Comparison of ENCODE assay signal across 10 mouse cellular contexts in the genomic region with DNA sequence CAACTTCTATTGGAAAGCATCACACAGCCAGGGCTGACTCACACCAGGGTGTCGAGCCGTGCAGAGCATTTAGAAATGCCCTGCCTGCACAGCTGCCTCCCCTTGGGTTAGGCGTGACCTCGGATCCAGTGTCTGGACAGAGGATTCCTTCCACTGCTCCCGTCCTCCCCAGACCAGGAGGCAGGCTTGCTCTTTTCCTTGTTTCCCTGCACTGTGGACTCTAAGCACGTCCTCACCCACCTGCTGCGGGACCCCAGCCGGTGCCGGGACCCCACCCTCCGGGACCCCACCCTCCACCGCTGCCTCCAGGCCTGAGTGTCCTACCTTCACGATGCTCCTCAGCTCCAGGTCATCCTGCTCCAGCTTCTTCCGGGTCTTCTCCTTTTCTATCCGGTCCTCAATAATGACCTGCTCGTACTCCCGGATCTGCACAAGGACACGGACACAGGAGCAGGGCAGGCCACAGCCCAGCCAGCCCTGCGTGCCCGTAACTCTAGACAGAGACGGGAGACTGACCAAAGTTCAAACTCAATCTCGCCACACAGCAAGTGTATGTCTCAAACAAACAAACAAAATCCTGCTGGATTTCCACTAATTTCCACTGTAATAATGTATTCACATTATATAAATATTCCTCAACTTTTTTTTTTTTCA. TPM values are rescaled to one million over a fixed set of nuclear protein-coding genes. Genes with fewer than 3 reads are reported as not detected.
DNase-seq lines count a peak whose midpoint lies in the region; ATAC-seq and TF ChIP-seq lines count a peak whose summit lies in the region.
"Had no signal": no experiment of that assay in that cellular context is flagged by ENCODE, and none has a peak within 500 bp of the region (broad histone marks: within the 10 kb centered on the region; RNA-seq: fewer than 3 reads in every experiment).

No protein-coding gene starts in this region.

- no peak for TF ChIP-seq POLR2A in thymus, adult 2 months (IDR thresholded peaks at IDR 0.05; ENCODE audit: control insufficient read depth, extremely low read depth, insufficient read depth, low read length, poor library complexity)

- no peak overlapping the region for H3K9ac ChIP-seq in midbrain, embryonic 16.5 days (ENCODE audit: low read depth, low read length)
- H3K9ac ChIP-seq: forebrain, postnatal 0 days had no signal

- peak; percentile 73 for DNase-seq in gastrocnemius, adult 2 months
- peak; percentile 57 for DNase-seq in kidney, postnatal 10 days
- DNase-seq in embryo, embryonic 10.5 days (ENCODE audit: low spot score) = no peak
- DNase-seq in thymus, adult 2 months = no peak
- DNase-seq: forebrain, postnatal 0 days; spleen, adult 18-20 months had no signal

- peak overlapping the region; percentile 80 for H3K27ac ChIP-seq in gastrocnemius, adult 2 months
- no peak overlapping the region for H3K27ac ChIP-seq in midbrain, embryonic 16.5 days (ENCODE audit: low read length)
- no peak overlapping the region for H3K27ac ChIP-seq in thymus, adult 2 months (ENCODE audit: control insufficient read depth, insufficient read depth, low read length)

- 77% methylated on average over 21 of the region's 21 CpGs for WGBS in midbrain, embryonic 16.5 days
- 95% methylated on average over 21 of the region's 21 CpGs for WGBS in thymus, adult 2 months

- no peak for TF ChIP-seq CTCF in E14TG2a.4 (conservative IDR thresholded peaks at IDR 0.05; ENCODE audit: low read length)
- TF ChIP-seq CTCF in gastrocnemius, adult 2 months (IDR thresholded peaks at IDR 0.05) = no peak
- no peak for TF ChIP-seq CTCF in thymus, adult 2 months (IDR thresholded peaks at IDR 0.05; ENCODE audit: borderline replicate concordance, control insufficient read depth, extremely low read depth, insufficient read depth, low read length, poor library complexity)

- H3K4me2 ChIP-seq in midbrain, embryonic 16.5 days (ENCODE audit: low read length) = no peak overlapping the region

- no peaks in the 10 kb centered on the region for H3K9me3 ChIP-seq in erythroblast, embryonic 14.5 days (ENCODE audit: control insufficient read depth, low read length)
- no peaks in the 10 kb centered on the region for H3K9me3 ChIP-seq in E14TG2a.4 (ENCODE audit: low read length)
- H3K9me3 ChIP-seq in midbrain, embryonic 16.5 days (replicated peaks; ENCODE audit: control insufficient read depth, low read length, poor library complexity, severe bottlenecking) = no peaks in the 10 kb centered on the region

- peak overlapping the region; percentile 52 for H3K4me3 ChIP-seq in erythroblast, embryonic 14.5 days (replicated peaks)
- peak overlapping the region; percentile 49 for H3K4me3 ChIP-seq in E14TG2a.4 (replicated peaks; ENCODE audit: low read length)
- peak overlapping the region; percentile 62 for H3K4me3 ChIP-seq in gastrocnemius, adult 2 months
- H3K4me3 ChIP-seq in midbrain, embryonic 16.5 days (ENCODE audit: low read depth, low read length) = no peak overlapping the region
- H3K4me3 ChIP-seq in thymus, adult 2 months (ENCODE audit: control insufficient read depth, insufficient read depth, low read length) = no peak overlapping the region

- H3K36me3 ChIP-seq in erythroblast, embryonic 14.5 days (ENCODE audit: control insufficient read depth) = peaks cover 30% of the 10 kb centered on the region
- peaks cover 40% of the 10 kb centered on the region for H3K36me3 ChIP-seq in E14TG2a.4 (ENCODE audit: insufficient read depth, low read length)
- H3K36me3 ChIP-seq in midbrain, embryonic 16.5 days (ENCODE audit: control insufficient read depth, insufficient read depth, low read length) = 0 out of 2 replicates have a peak, but pooled peaks cover under 1% of the 10 kb centered on the region
- peaks cover 2% of the 10 kb centered on the region; the same call in 1 of the 2 replicates for H3K36me3 ChIP-seq in thymus, adult 2 months (ENCODE audit: control insufficient read depth, insufficient read depth, low read length)

- peaks cover 4% of the 10 kb centered on the region; the same call in 1 of the 2 replicates for H3K4me1 ChIP-seq in erythroblast, embryonic 14.5 days (ENCODE audit: control insufficient read depth)
- H3K4me1 ChIP-seq in E14TG2a.4 (replicated peaks; ENCODE audit: low read depth, low read length) = peaks cover 39% of the 10 kb centered on the region
- no peaks in the 10 kb centered on the region for H3K4me1 ChIP-seq in midbrain, embryonic 16.5 days (ENCODE audit: control insufficient read depth, insufficient read depth, low read length)
- H3K4me1 ChIP-seq in thymus, adult 2 months (replicated peaks; ENCODE audit: control insufficient read depth, insufficient read depth, low read length) = peaks cover 6% of the 10 kb centered on the region

- ATAC-seq in erythroblast, adult 5-6 weeks (replicated peaks; ENCODE audit: low FRiP score, poor library complexity, severe bottlenecking) = no peak
- ATAC-seq in midbrain, embryonic 16.5 days = no peak
- ATAC-seq: forebrain, postnatal 0 days had no signal

- H3K27me3 ChIP-seq in erythroblast, embryonic 14.5 days (ENCODE audit: control insufficient read depth) = no peaks in the 10 kb centered on the region
- H3K27me3 ChIP-seq in E14TG2a.4 (ENCODE audit: insufficient read depth, low read length) = no peaks in the 10 kb centered on the region
- no peaks in the 10 kb centered on the region for H3K27me3 ChIP-seq in midbrain, embryonic 16.5 days (ENCODE audit: control insufficient read depth, insufficient read depth, low read depth, low read length)
- no peaks in the 10 kb centered on the region for H3K27me3 ChIP-seq in thymus, adult 2 months (ENCODE audit: control insufficient read depth, insufficient read depth, low read length)

- intact Hi-C loops in gastrocnemius, adult 2 months (cut with DNase I) = no loop called here

RNA-seq across cellular contexts. Expression of a gene that starts 36.8 kb away (rescaled TPM):
- 1.5 and 1.6 TPM in 2 replicates for polyA plus RNA-seq in erythroblast, embryonic 14.5 days (2012)
- not detected in 2 replicates for total RNA-seq in erythroblast, adult 5-6 weeks (2015; ENCODE audit: low replicate concordance)
- not detected in 2 replicates for total RNA-seq in erythroblast, adult 5-6 weeks (2017; ENCODE audit: low replicate concordance)
- 1 to 10 TPM; 2.0 to 3.0 TPM for total RNA-seq in gastrocnemius, adult 2 months (2021)
- polyA plus RNA-seq in midbrain, embryonic 16.5 days (2015; fragmentation: Nextera tagmentation; extraction: Ambion mirVana) = 7.6 and 7.8 TPM in 2 replicates
- 0.12 and 0.14 TPM in 2 replicates for polyA plus RNA-seq in thymus, adult 2 months (2012; rRNA removed)

RNA-seq across cellular contexts. Expression of a gene that starts 37.0 kb away (rescaled TPM):
- 13.1 and 13.8 TPM in 2 replicates for polyA plus RNA-seq in erythroblast, embryonic 14.5 days (2012)
- total RNA-seq in erythroblast, adult 5-6 weeks (2015; ENCODE audit: low replicate concordance) = 575 and 588 TPM in 2 replicates
- total RNA-seq in erythroblast, adult 5-6 weeks (2017; ENCODE audit: low replicate concordance) = 282 and 445 TPM in 2 replicates
- total RNA-seq in gastrocnemius, adult 2 months (2021) = 100 to 1,000 TPM; 217 to 291 TPM
- 387 and 410 TPM in 2 replicates for polyA plus RNA-seq in midbrain, embryonic 16.5 days (2015; fragmentation: Nextera tagmentation; extraction: Ambion mirVana)
- 328 and 393 TPM in 2 replicates for polyA plus RNA-seq in thymus, adult 2 months (2012; rRNA removed)

RNA-seq across cellular contexts. Expression of a gene that starts 43.1 kb away (rescaled TPM):
- 0.02 and 0.03 TPM in 2 replicates for polyA plus RNA-seq in erythroblast, embryonic 14.5 days (2012)
- total RNA-seq in erythroblast, adult 5-6 weeks (2015; ENCODE audit: low replicate concordance) = 0.19 and 5.0 TPM in 2 replicates
- 1.6 and 2.1 TPM in 2 replicates for total RNA-seq in erythroblast, adult 5-6 weeks (2017; ENCODE audit: low replicate concordance)
- 1 to 10 TPM; 2.1 to 2.8 TPM for total RNA-seq in gastrocnemius, adult 2 months (2021)
- polyA plus RNA-seq in midbrain, embryonic 16.5 days (2015; fragmentation: Nextera tagmentation; extraction: Ambion mirVana) = 3.1 and 4.3 TPM in 2 replicates
- 2.1 and 2.2 TPM in 2 replicates for polyA plus RNA-seq in thymus, adult 2 months (2012; rRNA removed)

Comparison
In these comparisons a context has a peak if more than half of its experiments do, and no peak if none do; other contexts are left out.
1. H3K4me3 ChIP-seq: peak in erythroblast, embryonic 14.5 days (single experiment), E14TG2a.4 (single experiment) and gastrocnemius, adult 2 months (single experiment); none in midbrain, embryonic 16.5 days (single experiment) and thymus, adult 2 months (single experiment).
2. DNase-seq: peak in gastrocnemius, adult 2 months (single experiment) and kidney, postnatal 10 days (single experiment); none in embryo, embryonic 10.5 days (single experiment) and thymus, adult 2 months (single experiment).
3. RNA of a gene that starts 37.0 kb away (polyA plus RNA-seq): 328 to 393 TPM in thymus, adult 2 months and 387 to 410 TPM in midbrain, embryonic 16.5 days; 13.1 to 13.8 TPM in erythroblast, embryonic 14.5 days; every median in the first group is over 10 times any median in the second.